Mouse (Mus musculus) CD4-positive naive resting alpha-beta T cell, adult 57 days (primary cell): ENCODE results near the gene Bsn. TPM values are rescaled to one million over a fixed set of nuclear protein-coding genes. Genes with fewer than 3 reads are reported as not detected.

Source experiments
- total RNA-seq: library from RNA; stranded (reverse); gene quantifications from one replicate; pipeline ENCODE4 v1.2.4, GENCODE M21; 2023

Bsn gene
- total RNA-seq = 1.1 TPM

DNA sequence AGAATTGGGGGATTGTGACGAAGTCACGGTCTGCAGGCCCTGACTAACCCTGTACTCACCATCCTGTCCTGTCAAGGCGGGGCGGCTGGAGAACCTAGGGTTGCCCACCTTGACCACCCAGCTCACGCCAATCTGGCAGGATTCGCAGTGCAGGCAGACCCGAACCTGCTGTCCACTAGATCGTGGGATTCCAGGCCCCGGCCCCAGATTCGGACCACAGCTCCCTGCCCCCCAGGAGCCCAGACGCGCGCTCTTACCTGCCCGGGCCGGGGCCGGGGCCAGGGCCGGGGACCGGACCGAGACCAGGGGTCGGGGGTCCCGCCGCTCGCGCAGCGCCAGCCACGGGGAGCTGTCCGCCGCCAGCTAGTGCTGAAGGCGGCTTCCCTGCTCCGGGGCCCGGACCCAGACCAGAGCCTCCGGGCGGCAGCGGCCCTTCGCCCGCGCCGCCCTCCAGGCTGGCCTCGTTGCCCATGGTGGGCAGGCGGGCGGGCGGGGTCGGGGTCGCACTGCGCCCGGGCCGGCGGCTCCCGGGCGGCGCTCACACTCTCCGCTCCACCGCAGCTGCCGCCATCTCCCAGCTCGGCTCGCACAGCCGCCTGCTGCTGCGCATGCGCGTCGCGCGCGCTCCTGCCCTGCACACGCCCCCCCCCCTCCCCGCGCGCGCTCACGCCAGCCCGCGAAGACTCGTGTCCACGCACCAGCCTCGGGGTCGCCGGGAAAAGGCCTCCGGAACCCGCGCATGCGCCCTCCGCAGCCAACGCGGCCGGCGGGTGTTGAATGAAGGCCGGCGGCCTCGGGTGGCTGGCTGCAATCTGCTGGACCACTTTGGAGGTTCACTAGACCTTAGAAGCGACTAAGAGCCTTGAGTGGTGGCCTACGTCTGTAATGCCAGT, at the start of gene Bsn:
Gene Bsn (minus strand): TSS at position 598 of the 893 bp plus-strand sequence.

DNA sequence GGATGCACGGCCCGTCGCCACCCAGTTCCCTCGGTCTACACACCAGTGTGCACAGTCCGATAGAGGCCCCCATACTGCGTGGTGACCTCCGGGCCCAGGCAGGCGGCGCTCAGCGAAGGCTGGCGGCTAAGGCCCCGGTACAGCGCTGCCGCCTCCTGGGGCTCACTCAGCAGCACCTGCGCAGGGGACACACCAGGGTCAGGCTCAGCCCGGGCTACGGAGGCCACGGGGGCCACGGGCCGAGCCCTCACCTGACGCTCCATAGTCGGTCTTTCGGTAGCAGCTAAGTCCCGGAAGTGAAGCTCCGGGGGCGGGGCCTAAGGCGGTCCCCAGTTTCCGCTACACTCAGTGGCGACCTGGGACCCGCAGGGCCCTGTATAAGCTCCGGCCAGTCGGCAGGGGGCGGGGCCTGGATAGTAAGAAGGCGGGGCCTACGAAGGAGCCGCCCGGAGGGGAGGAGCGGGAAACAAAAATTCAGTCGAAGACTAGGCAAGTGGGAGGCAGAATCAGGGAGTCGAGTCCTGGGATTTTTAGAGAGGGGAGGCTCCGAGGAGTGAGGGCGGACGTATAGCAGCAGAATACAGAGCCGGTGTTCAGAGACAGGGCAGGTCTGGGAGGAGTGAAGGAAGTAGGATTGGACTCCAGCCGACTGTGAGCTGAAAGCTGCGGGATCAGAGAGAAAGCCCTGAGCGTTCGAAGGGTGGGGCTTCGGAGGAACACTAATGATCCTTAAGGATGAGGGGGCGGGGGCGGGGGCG, 95.8 kb downstream of the Bsn start, which contains the start of gene Apeh:
Gene Apeh (minus strand): TSS at position 423 of the 758 bp plus-strand sequence.

DNA sequence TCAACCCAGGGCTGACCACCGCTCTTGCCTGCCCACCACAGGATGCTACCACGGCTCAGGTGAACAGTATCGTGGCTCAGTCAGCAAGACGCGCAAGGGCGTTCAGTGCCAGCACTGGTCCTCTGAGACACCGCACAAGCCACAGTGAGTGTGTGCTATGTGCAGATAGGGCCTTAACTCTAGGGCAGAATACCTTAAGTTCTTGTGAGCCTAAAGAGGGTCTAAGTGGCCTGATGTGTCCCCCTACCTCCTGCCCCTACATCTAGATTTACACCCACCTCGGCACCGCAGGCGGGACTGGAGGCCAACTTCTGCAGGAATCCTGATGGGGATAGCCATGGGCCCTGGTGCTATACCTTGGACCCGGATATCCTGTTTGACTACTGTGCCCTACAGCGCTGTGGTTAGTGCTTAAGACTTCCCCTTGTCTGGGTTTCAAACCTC, 107.2 kb downstream of the Bsn start, which contains the start of gene Rnf123:
Gene Rnf123 (minus strand): TSS at position 359 of the 444 bp plus-strand sequence.

DNA sequence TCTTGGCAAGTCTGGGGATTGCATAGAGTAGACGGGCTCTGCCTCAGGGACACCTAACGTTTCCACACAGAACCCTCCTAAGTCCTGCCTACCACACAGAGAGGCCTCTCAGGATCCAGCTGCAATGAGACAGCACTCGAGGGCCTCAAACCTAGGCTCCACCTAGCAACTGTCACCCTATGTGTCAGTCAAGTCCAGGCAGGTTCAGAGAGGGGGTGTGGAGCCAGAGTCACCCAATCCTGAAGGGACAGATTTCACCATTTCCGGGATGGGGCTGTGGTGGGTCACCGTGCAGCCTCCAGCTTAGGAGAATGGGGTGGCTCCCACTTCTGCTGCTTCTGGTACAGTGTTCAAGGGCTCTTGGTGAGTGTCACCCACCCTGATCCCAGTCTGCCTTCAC, 110.0 kb downstream of the Bsn start, which contains the start of gene Mst1:
Gene Mst1 (plus strand): TSS at position 269 of the 400 bp plus-strand sequence.

DNA sequence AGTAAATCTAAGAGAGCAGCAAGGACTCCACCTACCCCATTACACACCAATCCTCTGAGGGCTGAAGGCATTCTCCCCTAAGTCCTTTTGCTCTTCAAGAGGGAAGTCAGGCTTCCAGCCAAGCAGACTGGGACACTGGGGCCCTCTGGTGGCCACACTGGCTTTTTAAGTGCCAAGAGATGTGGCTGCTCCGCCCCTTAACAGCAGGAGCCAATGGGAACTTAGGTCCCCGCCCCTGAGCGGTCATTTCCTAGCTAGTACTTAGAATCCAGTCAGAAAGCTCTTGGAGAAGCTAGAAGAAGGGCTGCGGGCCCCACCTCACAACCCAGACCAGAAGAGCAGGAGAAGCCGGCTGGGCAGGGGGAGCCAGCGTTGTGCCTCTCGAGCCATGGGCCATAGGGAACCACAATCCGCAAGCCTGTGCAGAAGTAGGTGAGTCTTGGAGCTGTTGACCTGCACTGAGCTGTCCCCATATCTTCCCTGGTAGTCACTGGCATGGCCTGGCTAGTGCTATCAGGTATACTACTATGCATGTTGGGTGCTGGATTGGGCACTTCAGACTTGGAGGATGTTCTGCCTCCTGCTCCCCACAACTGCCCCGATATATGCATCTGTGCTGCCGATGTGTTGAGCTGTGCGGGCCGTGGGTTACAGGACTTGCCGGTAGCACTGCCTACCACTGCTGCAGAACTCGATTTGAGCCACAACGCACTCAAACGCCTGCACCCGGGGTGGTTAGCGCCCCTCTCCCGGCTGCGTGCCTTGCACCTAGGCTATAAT, 137.1 kb downstream of the Bsn start, which contains the start of gene Amigo3:
Gene Amigo3 (plus strand): TSS at position 275 of the 780 bp plus-strand sequence.

DNA sequence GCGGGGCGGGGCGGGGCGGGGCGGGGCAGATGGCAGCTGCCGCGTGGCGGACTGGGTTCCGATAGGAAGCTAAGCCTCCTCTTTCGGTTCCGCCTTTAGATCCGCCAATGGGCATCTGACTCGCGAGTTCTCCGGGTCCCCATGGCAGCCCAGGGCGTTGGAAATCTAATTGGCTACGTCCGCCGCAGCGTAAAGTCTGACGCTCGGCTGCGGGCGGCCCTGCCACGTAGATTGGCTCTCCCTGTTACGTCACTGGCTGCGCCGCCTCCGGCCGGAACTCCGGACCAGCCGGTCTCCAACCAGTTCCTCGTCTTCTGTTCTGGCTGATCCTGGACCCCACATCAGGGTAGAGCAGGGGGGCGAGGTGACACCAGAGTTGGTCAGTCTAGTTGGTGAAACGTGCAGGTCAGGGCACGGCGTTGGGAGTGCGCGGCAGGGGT, 141.1 kb downstream of the Bsn start, which contains the start of gene Gmppb:
Gene Gmppb (plus strand): TSS at position 227 of the 440 bp plus-strand sequence.

Other genes starting within 250 kb of the Bsn start
- gene Traip, start 240.2 kb downstream of the Bsn start, total RNA-seq = 8.8 TPM
- 186 TPM for gene Uba7, start 214.9 kb downstream of the Bsn start, total RNA-seq
- 0.89 TPM for gene Gm20661, start 207.3 kb downstream of the Bsn start, total RNA-seq
- 2.2 TPM for gene Inka1, start 204.5 kb downstream of the Bsn start, total RNA-seq
- 3.0 TPM for gene Cdhr4, start 197.9 kb downstream of the Bsn start, total RNA-seq
- not detected for gene Gm20662, start 194.0 kb downstream of the Bsn start, total RNA-seq
- 143 TPM for gene Ip6k1, start 187.9 kb downstream of the Bsn start, total RNA-seq
- gene Gmppb, start 141.1 kb downstream of the Bsn start, total RNA-seq = 23.9 TPM
- gene Amigo3, start 137.2 kb downstream of the Bsn start, total RNA-seq = 6.9 TPM
- 0.71 TPM for gene Mst1, start 109.9 kb downstream of the Bsn start, total RNA-seq
- gene Rnf123, start 107.0 kb downstream of the Bsn start, total RNA-seq = 168 TPM
- gene Apeh, start 95.8 kb downstream of the Bsn start, total RNA-seq = 110 TPM
- gene Dag1, start 73.6 kb upstream of the Bsn start, total RNA-seq = 28.7 TPM
- 4.9 TPM for gene Nicn1, start 100.0 kb upstream of the Bsn start, total RNA-seq
- 1.7 TPM for gene Amt, start 106.5 kb upstream of the Bsn start, total RNA-seq
- gene Rhoa, start 115.7 kb upstream of the Bsn start, total RNA-seq = 361 TPM
- 9.9 TPM for gene Tcta, start 115.8 kb upstream of the Bsn start, total RNA-seq
- gene Gpx1, start 148.5 kb upstream of the Bsn start, total RNA-seq = 247 TPM
- 140 TPM for gene Usp4, start 157.5 kb upstream of the Bsn start, total RNA-seq
- gene 1700102P08Rik, start 202.4 kb upstream of the Bsn start, total RNA-seq = 6.2 TPM
- not detected for gene Ccdc36, start 238.1 kb upstream of the Bsn start, total RNA-seq
- gene BC048562, start 246.1 kb upstream of the Bsn start, total RNA-seq = not detected